Mouse (Mus musculus) myocyte (in vitro differentiated cells): Measurements from ENCODE around the gene Ostn. TPM values are rescaled to one million over a fixed set of nuclear protein-coding genes. Genes with fewer than 3 reads are reported as not detected.

Experiments used
- H3K27me3 ChIP-seq: one replicate; pipeline ENCODE4 v1.6.1; 2011; ENCODE audit not compliant: control insufficient read depth, insufficient read depth, insufficient read length
- H3K36me3 ChIP-seq: one replicate; pipeline ENCODE4 v1.6.1; 2011; ENCODE audit not compliant: control insufficient read depth, insufficient read depth
- H3K4me2 ChIP-seq: one replicate; pipeline ENCODE4 v1.6.1; 2011; ENCODE audit warnings: low read depth, control low read depth
- H3K4me3 ChIP-seq: one replicate; pipeline ENCODE4 v1.5.1; 2011; ENCODE audit warnings: mild to moderate bottlenecking, control low read depth, moderate library complexity
- H3K79me2 ChIP-seq: one replicate; pipeline ENCODE4 v1.6.1; 2011; ENCODE audit not compliant: control insufficient read depth, insufficient read depth
- H3ac ChIP-seq: one replicate; pipeline ENCODE4 v1.6.1; 2011; ENCODE audit not compliant: control insufficient read depth, insufficient read length
- CEBPB ChIP-seq: IDR thresholded peaks from 2 replicates; pipeline ENCODE4 v1.6.1; 2011; ENCODE audit warnings: mild to moderate bottlenecking, moderate library complexity; ENCODE audit not compliant: poor library complexity, insufficient read depth, severe bottlenecking
- E2F4 ChIP-seq: IDR thresholded peaks from one replicate; pipeline ENCODE4 v1.6.1; 2011; ENCODE audit warnings: mild to moderate bottlenecking, control low read depth, moderate library complexity; ENCODE audit not compliant: insufficient read depth
- MAX ChIP-seq: IDR thresholded peaks from one replicate; pipeline ENCODE4 v1.6.1; 2011; ENCODE audit warnings: low read depth, mild to moderate bottlenecking, control low read depth
- MYOD1 ChIP-seq, 3 experiments: IDR thresholded peaks; one replicate each; pipeline ENCODE4 v1.6.1; 2011; ENCODE audit warnings: control low read depth in 2 of 3, low read depth in 2 of 3, mild to moderate bottlenecking in 2 of 3, moderate library complexity in 1 of 3; ENCODE audit not compliant: insufficient read length in 2 of 3, control insufficient read depth in 1 of 3
- MYOG ChIP-seq, 3 experiments: IDR thresholded peaks; one replicate each; pipeline ENCODE4 v1.6.1; 2011; ENCODE audit warnings: control low read depth in 2 of 3, low read depth in 2 of 3, mild to moderate bottlenecking in 2 of 3; ENCODE audit not compliant: insufficient read length in 2 of 3, control insufficient read depth in 1 of 3, insufficient read depth in 1 of 3
- POLR2A ChIP-seq: IDR thresholded peaks from one replicate; pipeline ENCODE4 v1.6.1; 2011; ENCODE audit warnings: low read depth, mild to moderate bottlenecking, control low read depth, moderate library complexity; ENCODE audit not compliant: insufficient read length
- POLR2AphosphoS2 ChIP-seq: IDR thresholded peaks from one replicate; pipeline ENCODE4 v1.6.1; 2011; ENCODE audit warnings: low read depth, control low read depth; ENCODE audit not compliant: insufficient read length
- REST ChIP-seq: IDR thresholded peaks from one replicate; pipeline ENCODE4 v1.6.1; 2011; ENCODE audit warnings: mild to moderate bottlenecking, control low read depth, moderate library complexity; ENCODE audit not compliant: insufficient read depth, insufficient read length
- SRF ChIP-seq: IDR thresholded peaks from one replicate; pipeline ENCODE4 v1.6.1; 2011; ENCODE audit warnings: low read depth; ENCODE audit not compliant: control insufficient read depth, insufficient read length
- TCF12 ChIP-seq: IDR thresholded peaks from one replicate; pipeline ENCODE4 v1.6.1; 2011; ENCODE audit warnings: mild to moderate bottlenecking, control low read depth; ENCODE audit not compliant: poor library complexity, insufficient read depth, severe bottlenecking
- TCF3 ChIP-seq: IDR thresholded peaks from one replicate; pipeline ENCODE4 v1.6.1; 2011; ENCODE audit warnings: low read depth, control low read depth; ENCODE audit not compliant: insufficient read length
- USF1 ChIP-seq: IDR thresholded peaks from one replicate; pipeline ENCODE4 v1.6.1; 2011; ENCODE audit warnings: low read depth, mild to moderate bottlenecking, control low read depth, moderate library complexity
- polyA plus RNA-seq: library from polyadenylated mRNA; unstranded; fragments of >200 nt; fragmentation: generic; extraction: Trizol; gene quantifications from one replicate; pipeline ENCODE4 v1.2.1, GENCODE M21; 2012; ENCODE audit warnings: missing spikeins

The Ostn gene
- polyA plus RNA-seq, 1 experiment: 1.4 TPM

DNA sequence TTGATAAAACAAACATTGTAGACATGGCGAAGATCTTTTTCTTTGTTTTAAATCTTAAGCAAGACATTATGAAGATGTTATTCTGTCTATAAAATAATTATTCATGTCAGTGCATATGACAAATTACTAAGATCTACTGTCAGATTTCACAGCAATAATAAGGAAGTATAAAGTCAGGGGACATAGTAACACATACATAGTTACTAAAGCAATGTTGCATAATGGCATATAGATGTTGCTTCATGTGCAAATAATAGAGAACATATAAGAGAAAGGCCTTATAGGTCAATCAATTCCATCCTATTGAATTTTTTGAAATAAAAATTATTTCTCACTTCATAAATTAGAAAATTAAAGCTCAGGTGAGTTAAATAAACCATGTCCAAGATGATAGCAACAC lies 11.8 kb downstream of the Ostn start:
- H3K4me2 ChIP-seq: no peak overlapping the region
- no peak overlapping the region for H3ac ChIP-seq
- no peaks in the 10 kb centered on the region for H3K36me3 ChIP-seq
- H3K27me3 ChIP-seq: no peaks in the 10 kb centered on the region
- TF ChIP-seq REST (no peak), E2F4 (no peak), SRF (no peak), MYOD1 (IDR thresholded peaks at IDR 0.05; ENCODE audit: control insufficient read depth in 1 of 3, insufficient read length in 2 of 3, low read depth in 2 of 3) (no peak), POLR2AphosphoS2 (no peak)
- no peak overlapping the region for H3K4me3 ChIP-seq
- H3K79me2 ChIP-seq: no peaks in the 10 kb centered on the region

GRCm38 (mm10) chr16:27322047-27322446 lies 14.8 kb downstream of the Ostn start:
- no peak overlapping the region for H3K4me2 ChIP-seq
- no peak for TF ChIP-seq TCF12
- no peak for TF ChIP-seq MAX
- no peak for TF ChIP-seq TCF3
- no peak for TF ChIP-seq CEBPB
- no peaks in the 10 kb centered on the region for H3K27me3 ChIP-seq
- no peaks in the 10 kb centered on the region for H3K79me2 ChIP-seq
- H3K36me3 ChIP-seq: no peaks in the 10 kb centered on the region
- H3ac ChIP-seq: no peak overlapping the region
- H3K4me3 ChIP-seq: no peak overlapping the region

GRCm38 (mm10) chr16:27326463-27326862 lies 19.2 kb downstream of the Ostn start:
- no peaks in the 10 kb centered on the region for H3K79me2 ChIP-seq
- no peaks in the 10 kb centered on the region for H3K27me3 ChIP-seq
- H3ac ChIP-seq: no peak overlapping the region
- no peak overlapping the region for H3K4me2 ChIP-seq
- no peak overlapping the region for H3K4me3 ChIP-seq
- no peaks in the 10 kb centered on the region for H3K36me3 ChIP-seq
- no peak for TF ChIP-seq SRF
- no peak for TF ChIP-seq MYOD1 (IDR thresholded peaks at IDR 0.05; ENCODE audit: control insufficient read depth in 1 of 3, insufficient read length in 2 of 3, low read depth in 2 of 3)
- TF ChIP-seq TCF3: no peak
- no peak for TF ChIP-seq POLR2A
- TF ChIP-seq USF1: no peak
- TF ChIP-seq TCF12: no peak
- no peak for TF ChIP-seq MYOG (IDR thresholded peaks at IDR 0.05; ENCODE audit: control insufficient read depth in 1 of 3, insufficient read depth in 1 of 3, insufficient read length in 2 of 3, low read depth in 2 of 3)
- TF ChIP-seq POLR2AphosphoS2: no peak
- no peak for TF ChIP-seq E2F4
- TF ChIP-seq MAX: no peak
- no peak for TF ChIP-seq REST
- no peak for TF ChIP-seq CEBPB

GRCm38 (mm10) chr16:27347521-27347920 lies 40.2 kb downstream of the Ostn start:
- no peak overlapping the region for H3K4me2 ChIP-seq
- H3K27me3 ChIP-seq: no peaks in the 10 kb centered on the region
- no peak overlapping the region for H3ac ChIP-seq
- H3K79me2 ChIP-seq: no peaks in the 10 kb centered on the region
- TF ChIP-seq CEBPB (no peak), POLR2A (no peak), SRF (no peak), E2F4 (no peak), TCF3 (no peak), POLR2AphosphoS2 (no peak), USF1 (no peak), MYOG (IDR thresholded peaks at IDR 0.05; ENCODE audit: control insufficient read depth in 1 of 3, insufficient read depth in 1 of 3, insufficient read length in 2 of 3, low read depth in 2 of 3) (no peak), REST (no peak), MAX (no peak), MYOD1 (IDR thresholded peaks at IDR 0.05; ENCODE audit: control insufficient read depth in 1 of 3, insufficient read length in 2 of 3, low read depth in 2 of 3) (no peak), TCF12 (no peak)
- no peak overlapping the region for H3K4me3 ChIP-seq
- no peaks in the 10 kb centered on the region for H3K36me3 ChIP-seq

DNA sequence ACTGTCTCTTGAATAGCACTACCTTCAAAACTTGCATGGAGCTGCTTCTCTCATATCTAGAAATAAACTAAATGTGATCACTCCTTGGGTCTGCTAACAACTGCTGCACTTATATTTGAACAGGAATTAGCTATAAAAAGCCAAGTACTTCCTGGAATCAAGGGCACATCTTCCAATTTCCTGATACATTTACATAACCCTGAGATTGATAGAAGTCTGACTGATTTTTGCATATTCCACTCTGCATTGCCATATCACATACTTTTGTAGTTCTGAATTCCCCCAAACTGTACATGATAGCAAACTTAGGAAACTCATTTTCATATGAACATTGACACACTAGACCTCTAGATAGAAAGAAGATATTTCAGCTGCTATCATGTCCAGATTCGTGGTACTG lies 41.1 kb downstream of the Ostn start:
- no peak overlapping the region for H3ac ChIP-seq
- H3K79me2 ChIP-seq: no peaks in the 10 kb centered on the region
- TF ChIP-seq CEBPB (no peak), USF1 (no peak), POLR2A (no peak), E2F4 (no peak), TCF3 (no peak), REST (no peak), POLR2AphosphoS2 (no peak)
- no peak overlapping the region for H3K4me2 ChIP-seq
- H3K4me3 ChIP-seq: no peak overlapping the region
- no peaks in the 10 kb centered on the region for H3K27me3 ChIP-seq
- H3K36me3 ChIP-seq: no peaks in the 10 kb centered on the region
